Mouse (Mus musculus): ENCODE results near the gene Proser1. TPM values are rescaled to one million over a fixed set of nuclear protein-coding genes. Genes with fewer than 3 reads are reported as not detected.

The Proser1 gene
- polyA plus RNA-seq, 1 experiment from 2014 or later: 4.0 TPM

DNA sequence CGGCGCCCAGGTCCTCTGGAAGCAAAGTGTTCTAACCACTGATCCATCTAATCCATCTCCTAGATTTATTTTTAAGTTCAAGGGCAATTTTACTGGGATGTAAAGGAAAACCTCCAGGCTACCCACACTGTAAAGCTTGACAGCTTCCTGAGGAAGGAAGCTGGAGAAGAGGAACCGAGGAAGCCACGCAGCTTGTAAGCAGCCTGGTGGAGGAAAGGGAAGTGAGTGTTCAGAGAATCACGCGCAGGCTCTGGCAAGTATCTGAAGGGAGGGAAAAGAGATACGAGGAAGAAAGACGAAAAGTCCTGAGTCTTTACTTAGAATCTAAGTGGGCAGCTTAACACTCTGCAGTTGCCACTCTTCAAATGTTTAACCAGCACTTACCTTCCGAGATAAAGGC lies 3.4 kb upstream of the Proser1 start:
- no peaks in the 10 kb centered on the region for H3K27me3 ChIP-seq (ENCODE audit: insufficient read depth, low read length)
- H3K36me3 ChIP-seq (replicated peaks; ENCODE audit: insufficient read depth, low read length): peaks cover 31% of the 10 kb centered on the region
- no peak for TF ChIP-seq EP300 (IDR thresholded peaks at IDR 0.05; ENCODE audit: low read depth)
- no peak for TF ChIP-seq CTCF (IDR thresholded peaks at IDR 0.05; ENCODE audit: low read depth)
- DNase-seq (no peak), ATAC-seq (no peak)
- H3K9me3 ChIP-seq (ENCODE audit: low read length): no peaks in the 10 kb centered on the region
- H3K4me1 ChIP-seq (ENCODE audit: insufficient read depth): 0 out of 2 replicates have a peak, but pooled peaks cover 3% of the 10 kb centered on the region
- H3K4me2 ChIP-seq (ENCODE audit: low read depth, low read length): peak overlapping the region; percentile 33; the same call in 1 of the 2 replicates
- 44% methylated on average over 9 of the region's 9 CpGs for WGBS (ENCODE audit: insufficient replicate concordance)
- no peak overlapping the region for H3K4me3 ChIP-seq (ENCODE audit: low read depth, low read length)
- no peak overlapping the region for H3K9ac ChIP-seq (replicated peaks)
- peak overlapping the region; percentile 62 for H3K27ac ChIP-seq (ENCODE audit: low read depth)

DNA sequence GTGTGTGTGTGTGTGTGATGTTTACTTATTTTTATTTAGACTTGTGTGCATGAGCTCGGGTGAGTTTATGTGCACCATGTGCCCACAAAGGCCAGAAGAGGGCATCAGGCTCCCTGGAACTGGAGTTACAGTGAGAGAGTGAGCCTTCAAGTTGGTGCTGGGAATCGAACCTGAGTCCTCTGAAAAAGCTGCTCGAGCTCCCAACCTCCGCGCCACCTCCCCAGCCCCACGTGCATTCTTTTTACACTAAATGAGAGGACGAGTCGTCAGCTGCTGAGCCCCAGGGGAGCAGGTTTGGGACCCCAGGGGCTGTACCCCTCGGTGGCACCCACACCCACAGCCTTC lies 793 bp upstream of the Proser1 start:
- Histone ChIP-seq H3K9ac (replicated peaks) (peak overlapping the region; percentile 87), H3K9me3 (ENCODE audit: low read length) (no peaks in the 10 kb centered on the region), H3K4me1 (ENCODE audit: insufficient read depth) (peaks cover 21% of the 10 kb centered on the region), H3K27me3 (ENCODE audit: insufficient read depth, low read length) (no peaks in the 10 kb centered on the region), H3K27ac (ENCODE audit: low read depth) (peak overlapping the region; percentile 93), H3K4me2 (ENCODE audit: low read depth, low read length) (peak overlapping the region; percentile 85), H3K36me3 (replicated peaks; ENCODE audit: insufficient read depth, low read length) (peaks cover 16% of the 10 kb centered on the region), H3K4me3 (ENCODE audit: low read depth, low read length) (peak overlapping the region; percentile 93)
- 2% methylated on average over 9 of the region's 9 CpGs for WGBS (ENCODE audit: insufficient replicate concordance)
- TF ChIP-seq EP300 (IDR thresholded peaks at IDR 0.05; ENCODE audit: low read depth): no peak
- no peak; the same call in 1 of the 2 replicates for TF ChIP-seq CTCF (IDR thresholded peaks at IDR 0.05; ENCODE audit: low read depth)
- DNase-seq (no peak), ATAC-seq (peak; percentile 8)

DNA sequence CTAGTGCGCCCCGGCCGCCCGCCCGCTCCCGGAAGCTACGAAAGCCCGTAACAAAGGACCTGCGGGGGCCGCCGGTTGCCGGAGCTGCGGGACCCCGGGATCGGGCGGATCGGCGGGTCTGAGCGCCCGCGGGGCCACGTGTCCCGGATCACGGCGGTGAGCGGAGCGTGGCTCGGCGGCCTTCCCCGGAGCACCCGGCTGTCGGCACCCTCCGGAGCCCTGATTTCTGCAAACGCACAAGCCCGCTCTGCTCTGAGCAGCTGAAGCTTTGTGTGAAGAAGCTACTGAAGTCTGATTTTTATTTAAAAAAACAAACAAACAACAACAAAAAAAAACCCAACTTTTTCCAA lies 274 bp downstream of the Proser1 start:
- peaks cover 10% of the 10 kb centered on the region for H3K36me3 ChIP-seq (replicated peaks; ENCODE audit: insufficient read depth, low read length)
- H3K9me3 ChIP-seq (ENCODE audit: low read length): no peaks in the 10 kb centered on the region
- peaks cover 26% of the 10 kb centered on the region for H3K4me1 ChIP-seq (ENCODE audit: insufficient read depth)
- no peaks in the 10 kb centered on the region for H3K27me3 ChIP-seq (ENCODE audit: insufficient read depth, low read length)
- peak overlapping the region; percentile 93 for H3K4me3 ChIP-seq (ENCODE audit: low read depth, low read length)
- no peak for DNase-seq
- H3K27ac ChIP-seq (ENCODE audit: low read depth): peak overlapping the region; percentile 93
- TF ChIP-seq EP300 (IDR thresholded peaks at IDR 0.05; ENCODE audit: low read depth) (no peak), CTCF (IDR thresholded peaks at IDR 0.05; ENCODE audit: low read depth) (no peak)
- 1% methylated on average over 35 of the region's 35 CpGs for WGBS (ENCODE audit: insufficient replicate concordance)
- peak; percentile 41 for ATAC-seq
- peak overlapping the region; percentile 85 for H3K4me2 ChIP-seq (ENCODE audit: low read depth, low read length)
- H3K9ac ChIP-seq (replicated peaks): peak overlapping the region; percentile 87

DNA sequence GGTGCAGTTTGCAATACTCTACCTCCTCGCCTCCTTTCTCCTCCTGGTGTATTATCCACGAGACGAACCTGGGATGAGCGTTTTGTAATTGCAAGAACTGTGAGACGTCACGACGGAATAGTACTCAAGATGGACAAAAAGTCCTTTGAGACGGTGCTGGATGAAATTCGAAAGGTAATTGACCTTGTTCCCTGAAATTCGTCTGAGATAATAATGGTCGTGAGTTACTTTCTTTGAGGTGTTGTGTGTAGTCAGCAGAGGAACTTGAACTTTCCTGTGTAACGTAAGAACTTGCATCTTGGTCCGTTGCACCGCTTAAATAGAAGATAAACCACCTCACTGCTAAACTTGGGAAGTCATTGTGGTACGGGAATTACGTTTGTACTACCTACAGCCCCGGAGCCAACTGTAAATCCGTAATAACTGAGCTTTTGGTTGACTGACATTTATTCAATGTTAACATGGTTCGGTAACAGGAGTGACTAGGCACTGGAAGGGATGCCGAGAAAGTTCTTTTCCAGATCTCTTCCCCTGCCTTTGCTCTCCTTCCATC lies 756 bp downstream of the Proser1 start:
- peak overlapping the region; percentile 93 for H3K27ac ChIP-seq (ENCODE audit: low read depth)
- H3K4me1 ChIP-seq (ENCODE audit: insufficient read depth): peaks cover 31% of the 10 kb centered on the region
- peak overlapping the region; percentile 93 for H3K4me3 ChIP-seq (ENCODE audit: low read depth, low read length)
- peak overlapping the region; percentile 85 for H3K4me2 ChIP-seq (ENCODE audit: low read depth, low read length)
- H3K36me3 ChIP-seq (replicated peaks; ENCODE audit: insufficient read depth, low read length): peaks cover 10% of the 10 kb centered on the region; the same call in 1 of the 2 replicates
- TF ChIP-seq CTCF (IDR thresholded peaks at IDR 0.05; ENCODE audit: low read depth) (no peak), EP300 (IDR thresholded peaks at IDR 0.05; ENCODE audit: low read depth) (no peak)
- H3K9me3 ChIP-seq (ENCODE audit: low read length): no peaks in the 10 kb centered on the region
- DNase-seq (no peak), ATAC-seq (no peak)
- peak overlapping the region; percentile 87 for H3K9ac ChIP-seq (replicated peaks)
- under 1% methylated on average over 20 of the region's 20 CpGs for WGBS (ENCODE audit: insufficient replicate concordance)
- H3K27me3 ChIP-seq (ENCODE audit: insufficient read depth, low read length): no peaks in the 10 kb centered on the region

DNA sequence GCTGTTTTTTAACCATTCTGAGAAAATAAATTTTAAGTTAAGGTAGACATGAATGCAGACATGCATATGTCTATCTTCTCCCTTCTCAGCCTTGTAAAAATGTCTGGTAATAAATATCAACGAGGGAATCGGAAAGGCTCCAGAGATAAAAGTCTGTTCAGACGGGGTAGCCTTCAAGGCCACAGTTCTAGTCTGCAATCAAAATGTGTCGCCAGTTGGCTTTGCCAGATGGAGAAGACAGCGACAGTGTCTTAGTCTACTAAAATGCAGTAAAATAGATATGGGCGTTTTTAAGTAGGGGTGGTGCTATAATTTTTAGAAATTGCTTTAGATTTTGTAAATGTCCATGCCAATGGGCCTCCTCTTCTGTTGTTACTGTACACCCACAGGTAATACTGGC lies 1.9 kb downstream of the Proser1 start:
- no peak for TF ChIP-seq EP300 (IDR thresholded peaks at IDR 0.05; ENCODE audit: low read depth)
- no peak for TF ChIP-seq CTCF (IDR thresholded peaks at IDR 0.05; ENCODE audit: low read depth)
- Histone ChIP-seq H3K9ac (replicated peaks) (peak overlapping the region; percentile 45), H3K27ac (ENCODE audit: low read depth) (no peak overlapping the region), H3K4me1 (ENCODE audit: insufficient read depth) (peaks cover 38% of the 10 kb centered on the region), H3K9me3 (ENCODE audit: low read length) (no peaks in the 10 kb centered on the region), H3K4me2 (ENCODE audit: low read depth, low read length) (peak overlapping the region; percentile 85), H3K27me3 (ENCODE audit: insufficient read depth, low read length) (no peaks in the 10 kb centered on the region), H3K36me3 (replicated peaks; ENCODE audit: insufficient read depth, low read length) (peaks cover 3% of the 10 kb centered on the region; the same call in 1 of the 2 replicates), H3K4me3 (ENCODE audit: low read depth, low read length) (peak overlapping the region; percentile 93)
- ATAC-seq (no peak), DNase-seq (no peak)
- 24% methylated on average over 6 of the region's 6 CpGs for WGBS (ENCODE audit: insufficient replicate concordance)

DNA sequence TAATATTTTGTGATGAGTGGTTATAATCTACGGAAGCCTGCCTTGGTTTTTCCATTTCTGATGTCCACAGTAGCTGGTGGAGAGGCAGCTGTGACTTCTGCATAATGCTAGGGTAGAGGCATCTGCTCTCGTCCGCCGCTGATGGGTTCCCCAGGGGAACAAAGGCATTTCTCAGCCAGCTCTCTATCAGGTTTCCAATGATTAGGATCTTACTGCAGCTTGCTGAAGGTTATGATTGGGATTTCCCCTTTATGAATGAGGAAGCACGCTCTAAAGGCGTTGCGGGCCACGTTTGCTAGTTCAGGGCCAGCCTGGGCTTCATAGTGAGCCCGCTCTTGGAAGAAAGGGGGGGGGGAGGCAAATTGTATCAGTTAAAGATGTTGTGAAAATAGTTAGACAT lies 3.0 kb downstream of the Proser1 start:
- ATAC-seq (no peak), DNase-seq (no peak)
- Histone ChIP-seq H3K27me3 (ENCODE audit: insufficient read depth, low read length) (no peaks in the 10 kb centered on the region), H3K4me3 (ENCODE audit: low read depth, low read length) (no peak overlapping the region), H3K9me3 (ENCODE audit: low read length) (no peaks in the 10 kb centered on the region), H3K9ac (replicated peaks) (no peak overlapping the region), H3K4me2 (ENCODE audit: low read depth, low read length) (peak overlapping the region; percentile 27; the same call in 1 of the 2 replicates), H3K4me1 (ENCODE audit: insufficient read depth) (peaks cover 38% of the 10 kb centered on the region), H3K27ac (ENCODE audit: low read depth) (no peak overlapping the region), H3K36me3 (replicated peaks; ENCODE audit: insufficient read depth, low read length) (peaks cover 11% of the 10 kb centered on the region)
- TF ChIP-seq CTCF (IDR thresholded peaks at IDR 0.05; ENCODE audit: low read depth) (no peak), EP300 (IDR thresholded peaks at IDR 0.05; ENCODE audit: low read depth) (no peak)
- WGBS (ENCODE audit: insufficient replicate concordance): 68% methylated on average over 9 of the region's 9 CpGs

Data from liver, postnatal 0 days (tissue).